Mouse (Mus musculus): ENCODE measurements around the gene Luc7l3. TPM values are rescaled to one million over a fixed set of nuclear protein-coding genes. Genes with fewer than 3 reads are reported as not detected.

The Luc7l3 gene
- polyA plus RNA-seq, 1 experiment from 2014 or later, result 96.3 TPM

GRCm38 (mm10) chr11:94327693-94328643 is 6.2 kb upstream of the Luc7l3 start, which contains the start of gene Ankrd40:
Gene Ankrd40, plus strand, starts transcription at chr11:94328001.
- in situ Hi-C loops (cut with MboI; ENCODE audit: low pct_unique_long_range_greater_than_20kb), result no loop called here
- TF ChIP-seq CTCF (IDR thresholded peaks at IDR 0.05), result no peak
- peak; percentile 75 for ATAC-seq
- peak; percentile 89 for DNase-seq (ENCODE audit: low read depth, low spot score)
- no peaks in the 10 kb centered on the region for H3K27me3 ChIP-seq
- POLR2A ChIA-PET, result interaction anchor here (0.7 to 1.6 kb wide), 6 partner anchors 9 to 153 kb away, joined by 3 to 5 read pairs (median 4); partner anchors contain the start of gene Tob1
- CTCF ChIA-PET, result interaction anchor here (1.1 to 7.6 kb wide), 4 partner anchors 12 to 220 kb away, joined by 3 to 56 read pairs (median 30); partner anchors contain the start of gene Spata20

- DNase-seq (ENCODE audit: low read depth, low spot score), result no peak
- TF ChIP-seq CTCF (IDR thresholded peaks at IDR 0.05), result no peak
- CTCF ChIA-PET, result interaction anchor here (1.1 to 7.6 kb wide), 2 partner anchors 160 to 221 kb away, joined by 3 to 56 read pairs; partner anchors contain the start of gene Spata20
- in situ Hi-C loops (cut with MboI; ENCODE audit: low pct_unique_long_range_greater_than_20kb), result no loop called here
- POLR2A ChIA-PET, result interaction anchor here (0.8 to 1.0 kb wide), 2 partner anchors 13 kb away, joined by 3 to 4 read pairs; no protein-coding TSS in a partner anchor
- H3K27me3 ChIP-seq, result no peaks in the 10 kb centered on the region
- ATAC-seq, result no peak
These were observed 5.2 kb upstream of the Luc7l3 start for GRCm38 (mm10) chr11:94326961-94327411.

GRCm38 (mm10) chr11:94324618-94325017 is 2.8 kb upstream of the Luc7l3 start:
- ChIA-PET CTCF (interaction anchor here (0.9 kb wide), 1 partner anchor 224 kb away, joined by 3 read pairs; the partner anchor contains the start of gene Rsad1), POLR2A (no interaction called here)
- DNase-seq (ENCODE audit: low read depth, low spot score), result no peak
- in situ Hi-C loops (cut with MboI; ENCODE audit: low pct_unique_long_range_greater_than_20kb), result no loop called here
- no peak for ATAC-seq
- TF ChIP-seq CTCF (IDR thresholded peaks at IDR 0.05), result no peak
- H3K27me3 ChIP-seq, result no peaks in the 10 kb centered on the region

GRCm38 (mm10) chr11:94323271-94323925 is 1.6 kb upstream of the Luc7l3 start:
- TF ChIP-seq CTCF (IDR thresholded peaks at IDR 0.05), result no peak
- DNase-seq (ENCODE audit: low read depth, low spot score) (no peak), ATAC-seq (no peak)
- POLR2A ChIA-PET, result no interaction called here
- no peaks in the 10 kb centered on the region for H3K27me3 ChIP-seq
- CTCF ChIA-PET, result no interaction called here
- in situ Hi-C loops (cut with MboI; ENCODE audit: low pct_unique_long_range_greater_than_20kb), result no loop called here

GRCm38 (mm10) chr11:94322636-94323035 is 848 bp upstream of the Luc7l3 start:
- POLR2A ChIA-PET, result interaction anchor here (0.6 to 1.0 kb wide), 2 partner anchors 36 to 945 kb away, joined by 3 read pairs; no protein-coding TSS in a partner anchor
- TF ChIP-seq CTCF (IDR thresholded peaks at IDR 0.05), result no peak
- no peaks in the 10 kb centered on the region for H3K27me3 ChIP-seq
- in situ Hi-C loops (cut with MboI; ENCODE audit: low pct_unique_long_range_greater_than_20kb), result no loop called here
- ATAC-seq (no peak), DNase-seq (ENCODE audit: low read depth, low spot score) (no peak)
- CTCF ChIA-PET, result no interaction called here

GRCm38 (mm10) chr11:94320969-94321930 is 538 bp downstream of the Luc7l3 start:
- TF ChIP-seq CTCF (IDR thresholded peaks at IDR 0.05), result no peak
- no peaks in the 10 kb centered on the region for H3K27me3 ChIP-seq
- DNase-seq (ENCODE audit: low read depth, low spot score), result no peak
- ChIA-PET CTCF (interaction anchor here (1.1 kb wide), 1 partner anchor 9 kb away, joined by 3 read pairs; no protein-coding TSS in a partner anchor), POLR2A (interaction anchor here (0.7 to 1.1 kb wide), 3 partner anchors 18 to 178 kb away, joined by 3 read pairs; partner anchors contain the start of gene Epn3)
- ATAC-seq, result peak; percentile 50
- in situ Hi-C loops (cut with MboI; ENCODE audit: low pct_unique_long_range_greater_than_20kb), result no loop called here

GRCm38 (mm10) chr11:94318056-94318455 is 3.7 kb downstream of the Luc7l3 start:
- in situ Hi-C loops (cut with MboI; ENCODE audit: low pct_unique_long_range_greater_than_20kb), result no loop called here
- ChIA-PET CTCF (interaction anchor here (1.5 to 2.4 kb wide), 3 partner anchors 10 to 25 kb away, joined by 3 to 5 read pairs (median 4); no protein-coding TSS in a partner anchor), POLR2A (interaction anchor here (0.9 kb wide), 1 partner anchor 16 kb away, joined by 3 read pairs; no protein-coding TSS in a partner anchor)
- no peak for DNase-seq (ENCODE audit: low read depth, low spot score)
- no peak for TF ChIP-seq CTCF (IDR thresholded peaks at IDR 0.05)
- H3K27me3 ChIP-seq, result no peaks in the 10 kb centered on the region
- ATAC-seq, result no peak

GRCm38 (mm10) chr11:94317515-94317914 is 4.3 kb downstream of the Luc7l3 start:
- H3K27me3 ChIP-seq, result no peaks in the 10 kb centered on the region
- CTCF ChIA-PET, result interaction anchor here (1.5 to 2.4 kb wide), 3 partner anchors 9 to 25 kb away, joined by 3 to 5 read pairs (median 4); no protein-coding TSS in a partner anchor
- ATAC-seq, result no peak
- POLR2A ChIA-PET, result interaction anchor here (0.9 kb wide), 1 partner anchor 15 kb away, joined by 3 read pairs; no protein-coding TSS in a partner anchor
- no peak for DNase-seq (ENCODE audit: low read depth, low spot score)
- TF ChIP-seq CTCF (IDR thresholded peaks at IDR 0.05), result no peak
- in situ Hi-C loops (cut with MboI; ENCODE audit: low pct_unique_long_range_greater_than_20kb), result no loop called here

- DNase-seq (ENCODE audit: low read depth, low spot score), result no peak
- POLR2A ChIA-PET, result interaction anchor here (0.6 kb wide), 1 partner anchor 103 kb away, joined by 3 read pairs; no protein-coding TSS in a partner anchor
- CTCF ChIA-PET, result interaction anchor here (1.5 to 2.4 kb wide), 3 partner anchors 9 to 24 kb away, joined by 3 to 5 read pairs (median 4); no protein-coding TSS in a partner anchor
- ATAC-seq, result no peak
- in situ Hi-C loops (cut with MboI; ENCODE audit: low pct_unique_long_range_greater_than_20kb), result no loop called here
- no peaks in the 10 kb centered on the region for H3K27me3 ChIP-seq
- TF ChIP-seq CTCF (IDR thresholded peaks at IDR 0.05), result no peak
These were observed 4.8 kb downstream of the Luc7l3 start for GRCm38 (mm10) chr11:94317014-94317413.
